Mouse (Mus musculus) left cerebral cortex, postnatal 10 days (tissue): Measurements from ENCODE around the gene Bmp2k. TPM values are rescaled to one million over a fixed set of nuclear protein-coding genes. Genes with fewer than 3 reads are reported as not detected.

ENCODE experiments used
- DNase-seq, 2 experiments: peaks; one replicate each; pipeline ENCODE4 v3.0.0; 2021 to 2022; ENCODE audit warnings: low spot score in 2 of 2, mixed read lengths in 1 of 2; ENCODE audit errors: extremely low spot score in 1 of 2
- intact Hi-C: fragments of 180-260 bp; cut with DNase I; formaldehyde crosslinking; loops from one replicate; pipeline ENCODE4 v1.15.1; 2025
- total RNA-seq, 2 experiments: library from RNA; stranded (reverse); gene quantifications; 2 replicates each; pipeline ENCODE4 v1.2.3; 2021

The Bmp2k gene
- total RNA-seq: 10 to 100 TPM; 14.3 to 14.8 TPM

DNA sequence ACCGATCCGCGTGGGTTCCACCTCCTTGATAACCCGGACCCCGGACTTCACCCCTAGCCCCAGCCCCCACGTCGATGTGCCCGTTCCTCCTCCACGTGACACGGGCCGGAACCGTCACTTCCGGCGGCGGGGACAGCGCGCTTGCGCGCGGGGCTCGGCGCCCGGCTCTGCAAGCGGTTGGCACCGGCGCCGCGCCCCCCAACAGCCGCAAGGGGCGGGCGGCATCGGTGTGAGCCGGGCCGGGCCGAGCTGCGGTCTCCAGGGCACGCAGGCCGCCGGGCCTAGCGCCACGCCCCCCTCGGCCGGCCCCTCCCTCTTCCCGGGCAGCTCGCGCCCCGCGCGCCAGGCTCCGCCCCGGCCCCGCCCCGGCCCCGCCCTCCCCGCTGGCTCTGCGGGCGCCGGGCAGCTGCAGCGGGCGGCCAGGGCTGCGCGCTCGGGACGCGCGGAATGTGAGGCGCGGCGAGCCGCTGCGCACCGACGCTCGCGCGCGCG lies at the start of gene Bmp2k:
Gene Bmp2k (plus strand): TSS at position 380 of the 492 bp plus-strand sequence.
- intact Hi-C loops: no loop called here
- DNase-seq: peak; percentile 81 to 94

DNA sequence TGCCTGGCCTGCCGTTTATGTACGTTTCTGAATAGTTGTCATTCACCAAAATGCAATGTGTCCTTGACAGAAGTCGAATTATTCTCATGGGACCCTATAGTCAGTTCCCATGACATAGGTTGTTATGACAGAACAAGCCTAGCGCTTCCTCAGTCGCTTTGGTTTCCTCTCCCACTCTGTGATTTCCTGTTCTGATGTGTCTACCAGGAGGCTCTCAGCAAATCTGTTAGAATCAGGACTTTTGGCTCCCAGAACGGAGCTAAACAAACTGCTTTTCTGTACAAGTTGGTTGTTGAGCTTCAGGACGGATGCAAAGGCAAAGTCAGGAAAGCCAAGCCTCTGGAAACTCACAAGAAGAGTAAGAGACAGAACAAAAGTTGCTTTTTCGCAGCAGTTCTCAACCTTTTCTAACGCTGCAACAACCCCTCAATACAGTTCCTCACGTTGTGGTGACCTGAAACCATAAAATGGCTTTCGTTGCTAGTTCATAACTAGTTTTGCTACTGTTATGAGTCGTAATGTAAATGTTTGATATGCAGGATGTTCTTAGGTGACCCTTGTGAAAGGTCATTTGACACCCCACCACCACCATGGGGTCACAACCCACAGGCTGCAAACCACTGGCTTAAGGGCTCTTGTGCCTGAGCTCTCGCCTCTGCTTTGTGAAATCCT lies 48.5 kb upstream of the Bmp2k start:
- no peak for DNase-seq
- intact Hi-C loops: no loop called here

DNA sequence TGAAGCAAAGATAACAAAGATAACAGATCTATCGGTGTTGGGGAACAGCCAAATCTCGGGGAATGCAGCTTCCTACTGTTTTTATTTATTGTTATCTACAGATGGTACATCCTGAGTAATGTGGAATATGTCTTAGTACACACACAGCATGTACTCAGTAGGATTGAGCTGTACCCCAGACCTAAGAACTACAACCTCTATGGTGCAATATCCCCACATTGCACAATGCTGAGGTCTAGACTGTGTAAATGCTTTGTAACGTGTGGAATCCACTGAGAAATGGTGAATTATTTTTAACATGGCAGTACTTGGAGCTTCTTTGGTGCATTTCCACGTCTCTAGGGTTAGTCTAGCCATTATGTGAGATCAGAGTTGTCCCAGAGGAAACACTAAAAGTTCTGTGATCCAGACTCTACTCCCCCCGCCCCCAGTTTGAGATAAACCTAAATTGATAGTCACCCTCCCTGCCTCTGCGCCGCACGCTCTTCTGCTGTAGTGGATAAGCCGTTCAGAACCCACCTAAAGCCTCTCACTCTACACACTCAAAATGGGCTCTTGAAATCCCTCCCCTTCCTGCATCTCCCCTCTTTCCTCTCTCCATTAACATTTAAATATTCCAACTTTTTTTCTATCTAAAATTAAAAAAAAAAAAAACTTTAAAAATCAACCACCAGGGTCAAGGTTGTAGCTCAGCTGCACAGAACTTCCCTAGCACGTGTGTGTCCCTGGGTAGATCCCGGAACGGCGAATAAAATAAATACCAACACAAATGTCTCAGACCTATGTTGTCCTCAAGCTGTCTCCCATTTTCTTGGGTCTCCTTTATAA lies 47.4 kb upstream of the Bmp2k start:
- intact Hi-C loops: no loop called here
- DNase-seq: no peak

DNA sequence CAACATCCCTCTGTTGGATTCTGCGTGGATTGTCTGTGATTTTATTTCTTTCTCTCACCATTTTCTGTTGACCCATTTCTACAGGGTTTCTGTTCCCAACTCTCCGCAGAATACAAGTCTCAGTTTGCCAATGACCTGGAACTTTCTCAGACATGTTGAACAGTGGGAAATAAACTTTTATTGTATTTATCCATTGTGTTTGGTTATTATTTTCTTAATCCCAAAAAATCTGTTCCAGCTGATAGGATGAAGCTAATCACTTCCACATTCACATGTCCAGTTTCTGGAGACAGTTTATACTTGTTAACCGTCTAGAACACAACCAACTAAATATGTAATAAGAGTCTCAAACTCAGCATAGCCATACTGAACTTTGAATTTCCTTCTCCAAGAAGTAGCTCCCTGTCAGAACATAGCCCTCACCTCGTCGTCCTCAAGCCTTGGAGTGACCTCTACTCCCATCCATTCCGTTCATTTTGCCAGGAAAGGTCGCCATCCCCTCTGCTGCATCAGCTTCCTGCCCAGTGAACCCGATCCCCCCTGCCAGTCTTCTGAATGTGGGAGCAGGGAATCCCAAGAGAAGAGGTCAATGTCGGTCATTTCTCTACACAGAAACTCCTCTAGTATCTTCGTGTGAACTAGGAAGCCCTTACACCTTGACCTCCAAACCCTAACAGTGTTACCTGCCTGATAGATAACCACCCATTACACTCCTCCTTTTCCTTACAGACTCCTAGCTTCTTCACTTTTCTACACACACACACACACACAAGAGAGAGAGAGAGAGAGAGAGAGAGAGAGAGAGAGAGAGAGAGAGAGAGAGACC lies 46.6 kb upstream of the Bmp2k start:
- intact Hi-C loops: no loop called here
- DNase-seq: no peak

DNA sequence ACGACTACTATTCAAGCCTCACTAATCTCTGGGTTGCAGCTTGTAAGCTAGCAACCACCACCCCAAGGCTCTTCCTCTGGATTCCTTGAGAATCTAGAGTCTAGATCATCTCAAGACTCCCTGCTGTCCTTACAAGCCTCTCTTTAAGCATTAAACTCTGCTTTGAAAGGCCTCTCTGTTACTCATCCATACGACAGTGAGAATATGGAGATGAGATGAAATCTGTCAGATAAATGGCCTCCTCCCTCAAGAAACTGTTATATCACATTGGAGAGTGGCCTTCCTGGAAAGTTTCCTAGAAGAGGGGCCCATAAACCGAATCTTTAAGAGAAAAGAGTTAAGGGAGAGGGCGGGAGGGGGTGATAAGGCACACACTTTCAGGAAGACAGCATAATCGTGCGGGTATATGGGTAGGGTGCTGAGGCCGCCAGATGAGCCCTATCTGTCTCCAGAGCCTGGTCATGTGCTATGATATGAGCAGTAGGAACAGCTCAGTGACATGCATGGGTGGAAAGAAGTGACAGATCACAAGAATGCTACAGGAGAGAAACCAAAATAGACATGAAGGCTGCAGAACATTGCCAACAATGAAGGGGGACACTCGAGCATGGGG lies 45.9 kb upstream of the Bmp2k start:
- intact Hi-C loops: no loop called here

DNA sequence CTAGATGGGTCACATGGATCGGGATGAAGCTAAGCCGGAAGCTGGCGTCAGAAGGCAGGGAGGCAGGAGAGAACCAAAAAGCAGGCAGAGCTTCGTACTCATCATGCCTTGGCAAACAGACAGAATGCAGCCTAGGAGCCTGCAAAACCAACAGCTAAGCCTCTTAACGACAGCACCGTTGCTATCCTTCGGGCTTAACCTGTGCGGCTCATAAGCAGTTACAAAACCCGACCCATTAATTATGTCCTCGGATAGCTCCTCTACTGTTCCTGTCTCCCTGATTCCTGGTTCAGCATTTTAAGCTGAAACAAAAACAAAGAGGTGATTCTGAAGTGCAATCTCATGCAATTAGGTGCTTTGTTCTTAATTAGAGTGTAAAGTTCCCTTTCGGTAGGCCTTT lies 43.4 kb upstream of the Bmp2k start:
- intact Hi-C loops: no loop called here
- no peak for DNase-seq

More for the DNA sequence above, 45.9 kb upstream of the Bmp2k start:
- no peak for DNase-seq

DNA sequence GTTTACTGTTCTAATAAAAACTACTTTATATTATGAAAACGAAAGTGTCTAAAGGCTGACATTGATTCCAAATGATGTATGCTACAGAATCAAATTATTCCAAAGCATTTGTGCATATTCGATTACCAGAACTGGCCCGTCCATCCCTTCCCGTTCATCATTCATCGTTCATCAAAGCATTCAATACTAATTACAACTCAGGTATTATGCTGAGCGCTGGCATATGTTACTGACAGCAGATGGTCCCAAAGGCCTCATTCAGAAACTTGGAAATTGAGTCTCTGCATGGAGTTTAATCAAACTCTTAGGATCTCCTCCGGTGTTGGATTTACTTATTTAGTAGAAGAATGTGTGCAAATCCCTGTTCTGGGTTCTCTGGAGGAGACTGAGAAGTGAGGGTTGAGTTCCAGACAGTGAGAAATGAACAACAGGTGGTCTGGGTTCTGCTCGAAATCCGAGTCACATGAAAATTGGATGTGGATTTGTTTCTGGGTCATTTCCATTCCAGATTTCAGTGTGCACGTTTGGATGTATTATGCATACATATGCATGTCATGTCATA lies 42.9 kb upstream of the Bmp2k start:
- DNase-seq: no peak
- intact Hi-C loops: no loop called here

DNA sequence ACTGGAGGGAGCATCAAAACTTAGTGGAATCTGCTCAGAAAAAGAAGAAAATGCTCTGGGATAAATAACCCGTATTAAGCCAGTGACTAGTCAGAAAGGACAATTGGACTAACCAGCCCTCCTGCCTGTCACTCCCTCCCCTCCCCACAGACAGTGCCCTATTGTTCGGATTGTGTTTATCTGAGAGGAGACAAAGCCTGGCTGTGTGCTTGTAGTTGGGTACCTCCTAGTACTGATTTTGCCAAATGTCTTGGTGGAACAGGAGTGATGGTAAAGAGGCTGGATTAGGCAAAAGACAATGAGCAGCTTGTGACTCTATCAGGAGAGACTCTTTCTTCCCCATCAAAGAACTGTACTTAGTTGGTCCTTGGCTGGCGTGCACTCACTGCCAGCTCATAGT lies 40.6 kb upstream of the Bmp2k start:
- intact Hi-C loops: no loop called here
- no peak for DNase-seq

DNA sequence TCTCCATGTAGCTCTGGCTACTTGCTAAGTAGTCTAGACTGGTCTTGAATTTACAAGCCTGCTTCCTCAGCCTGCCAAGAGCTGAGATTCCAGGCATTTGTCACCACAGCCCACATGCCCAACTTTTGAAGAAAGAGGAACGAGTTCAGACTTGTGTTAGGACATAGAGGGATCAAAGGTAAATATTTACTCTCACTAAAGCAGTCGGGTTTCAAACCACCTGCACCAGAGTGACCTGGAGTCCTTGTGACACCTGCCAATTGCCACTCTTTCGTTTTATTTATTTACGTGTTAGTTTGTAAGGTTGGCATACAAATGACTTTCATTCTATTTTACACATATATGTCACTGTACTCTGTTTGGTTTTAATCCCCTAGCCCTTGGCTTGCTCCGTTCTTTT lies 36.4 kb upstream of the Bmp2k start:
- intact Hi-C loops: no loop called here
- no peak for DNase-seq

DNA sequence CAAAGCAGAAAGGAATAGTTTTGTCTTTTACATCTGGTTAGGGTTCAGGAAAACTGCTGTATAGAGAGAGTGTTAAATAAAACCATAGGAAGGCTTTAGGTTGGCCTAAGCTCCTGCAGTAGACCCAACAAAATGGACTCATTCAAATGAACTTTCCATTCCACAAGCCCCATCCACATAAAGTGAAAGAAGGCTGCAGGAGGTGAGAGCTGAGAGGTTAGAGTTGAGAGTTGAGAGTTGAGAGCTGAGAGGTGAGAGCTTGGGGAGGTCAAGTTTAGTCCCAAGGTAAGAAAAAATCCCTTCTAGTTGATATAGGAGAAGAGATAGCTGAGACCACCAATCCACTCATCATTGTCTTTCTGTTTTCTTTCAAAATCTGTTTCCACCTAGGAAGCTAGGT lies 35.6 kb upstream of the Bmp2k start:
- intact Hi-C loops: no loop called here
- no peak for DNase-seq

DNA sequence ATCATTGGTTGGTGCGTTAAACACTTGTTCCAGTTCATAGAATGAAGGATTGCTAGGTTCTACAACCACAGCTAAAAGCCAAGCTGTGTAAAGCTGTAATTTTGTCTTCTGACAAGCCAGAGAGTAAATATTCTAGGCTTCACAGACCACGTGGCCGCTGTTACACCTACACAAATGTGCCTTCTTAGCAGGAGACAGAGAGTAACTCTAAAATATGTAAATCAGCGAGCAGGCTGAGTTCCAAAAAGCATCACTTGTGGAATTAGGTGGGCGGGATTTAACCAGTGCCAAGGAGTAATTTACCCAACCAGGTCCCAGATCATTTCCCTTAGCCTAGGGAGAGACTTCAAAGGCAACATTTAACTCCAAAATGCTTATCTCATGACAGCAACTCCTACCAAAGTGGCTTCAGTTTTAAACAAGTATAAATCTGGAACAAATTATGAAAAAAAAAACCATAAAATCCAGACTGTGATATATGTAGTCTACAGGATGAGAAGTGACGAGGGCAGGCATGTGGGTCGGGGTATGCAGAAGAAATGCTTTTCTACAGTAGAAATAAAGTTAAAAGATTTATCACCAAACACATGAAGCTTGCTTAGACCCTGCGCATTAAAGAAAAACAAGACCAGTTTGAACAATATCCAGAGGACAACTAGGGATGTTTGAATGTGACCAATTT lies 35.1 kb upstream of the Bmp2k start:
- intact Hi-C loops: no loop called here
- peak in 1 of 2 experiments; percentile 55 for DNase-seq

DNA sequence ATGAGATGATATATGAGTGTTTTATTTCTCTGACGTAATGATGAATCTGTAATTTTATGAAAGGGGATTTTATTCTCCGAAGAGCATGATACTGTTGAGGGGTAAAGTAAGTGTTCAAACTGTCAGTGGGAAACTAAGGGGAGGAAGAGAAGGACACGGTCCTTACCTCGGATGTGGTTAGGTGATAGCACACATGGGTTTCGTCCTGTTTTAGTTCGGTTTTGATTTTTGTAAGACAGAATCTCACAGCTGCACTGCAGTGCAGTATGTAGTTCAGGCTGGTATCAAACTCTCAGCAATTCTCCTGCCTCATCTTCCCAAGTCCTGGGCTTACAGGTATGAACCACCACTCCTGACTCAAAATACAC lies 34.6 kb upstream of the Bmp2k start:
- intact Hi-C loops: no loop called here
- DNase-seq: no peak

DNA sequence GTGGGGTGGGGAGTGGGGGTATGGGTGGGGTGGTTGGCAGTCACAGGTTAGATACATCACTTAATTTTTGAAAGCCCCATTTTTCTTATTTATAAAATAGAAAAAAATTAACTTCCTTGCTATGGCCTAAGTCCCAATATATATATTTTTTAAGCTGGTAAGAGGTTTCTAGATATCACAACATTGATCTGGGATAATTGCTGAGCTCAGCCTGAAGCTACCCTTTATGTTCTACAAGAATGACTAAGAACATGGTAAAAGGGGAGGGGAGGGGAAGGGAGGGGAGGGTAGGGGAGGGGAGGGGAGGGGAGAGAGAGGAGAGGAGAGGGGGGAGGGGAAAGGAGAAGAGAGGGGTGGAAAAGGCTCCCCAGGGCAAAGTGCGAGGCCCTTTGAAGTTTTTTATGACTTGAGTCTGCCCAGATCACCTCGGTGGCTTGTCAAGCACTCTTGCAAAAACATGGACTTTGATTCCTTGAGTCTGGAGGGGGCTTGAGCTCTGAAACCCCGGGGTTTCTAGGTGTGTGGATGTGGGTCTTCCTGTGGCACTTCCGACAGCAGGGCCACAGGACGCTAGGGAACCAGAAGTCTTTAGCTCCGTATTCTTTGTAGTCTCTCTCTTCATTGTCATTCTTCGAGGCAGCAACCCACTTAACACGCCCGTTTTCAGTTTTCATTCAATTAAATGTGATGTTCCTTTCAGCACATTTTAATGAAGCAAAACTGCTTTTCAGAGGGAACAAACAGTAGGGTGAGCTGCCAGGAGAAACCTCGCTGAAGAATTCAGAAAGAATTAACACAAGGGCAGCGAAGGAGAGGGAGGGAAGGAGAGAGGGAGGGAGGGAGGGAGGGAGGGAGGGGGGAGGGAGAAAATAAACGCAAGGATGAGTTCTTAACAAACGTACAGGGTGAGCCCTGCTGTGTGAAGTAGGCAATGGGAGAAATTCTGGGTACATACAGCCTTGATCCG lies 33.1 kb upstream of the Bmp2k start:
- DNase-seq: peak in 1 of 2 experiments; percentile 13
- intact Hi-C loops: no loop called here

DNA sequence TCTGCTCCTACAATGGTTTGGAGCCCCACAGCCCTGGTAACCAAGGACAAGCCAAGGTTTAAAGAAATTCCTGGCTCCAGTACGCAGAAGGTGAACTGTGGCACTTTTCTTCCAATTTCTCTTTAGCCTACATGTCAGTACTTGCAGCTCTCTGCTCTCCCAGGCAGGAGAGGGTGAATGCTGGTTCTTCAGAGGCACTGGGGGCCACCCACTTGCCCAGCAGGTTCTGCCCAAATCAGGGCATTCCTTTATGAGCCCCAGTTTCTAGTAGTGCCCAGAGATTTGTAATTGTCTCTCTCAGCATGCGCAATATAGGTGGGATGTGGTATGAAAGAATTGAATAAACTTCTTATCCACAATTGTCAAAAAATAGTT lies 32.5 kb upstream of the Bmp2k start:
- intact Hi-C loops: no loop called here
- no peak for DNase-seq

DNA sequence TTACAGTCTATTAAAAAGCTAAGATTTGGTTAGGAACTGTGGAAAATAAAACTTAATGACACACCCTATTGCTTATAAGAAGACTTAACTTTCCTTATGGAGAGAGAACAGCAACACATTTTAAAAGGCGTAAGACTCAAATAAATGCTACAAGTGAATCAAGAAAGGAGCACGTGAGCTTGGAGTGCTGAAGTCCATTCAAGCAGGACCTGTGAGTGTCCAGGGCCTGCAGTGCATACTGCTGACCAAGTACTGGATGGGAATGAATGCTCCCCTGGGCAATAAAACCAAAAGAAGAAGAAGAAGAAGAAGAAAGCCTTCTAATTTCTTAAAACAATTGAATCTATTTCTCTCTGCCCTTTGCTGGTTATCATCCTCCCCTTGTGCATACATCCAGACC lies 32.0 kb upstream of the Bmp2k start:
- intact Hi-C loops: no loop called here
- no peak for DNase-seq

DNA sequence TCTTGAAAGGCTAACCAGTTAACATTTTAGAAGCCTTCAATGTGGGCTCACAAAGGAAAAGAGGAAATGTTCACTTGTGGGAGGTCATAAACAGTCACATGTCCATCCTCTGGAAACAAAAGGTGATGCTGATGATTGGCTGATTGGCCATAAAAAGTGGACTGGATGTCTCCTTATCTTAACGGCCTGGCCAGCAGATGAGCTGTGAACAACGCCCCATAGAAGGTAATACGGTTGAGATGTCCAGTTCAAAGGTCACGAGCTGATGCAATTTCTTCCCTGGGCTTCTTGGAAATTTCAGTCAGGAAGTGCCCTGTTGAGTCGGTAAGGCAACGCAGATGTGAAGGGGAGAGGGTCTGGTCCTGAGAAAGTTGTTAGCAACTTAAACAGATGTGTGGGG lies 28.9 kb upstream of the Bmp2k start:
- intact Hi-C loops: no loop called here
- no peak for DNase-seq

DNA sequence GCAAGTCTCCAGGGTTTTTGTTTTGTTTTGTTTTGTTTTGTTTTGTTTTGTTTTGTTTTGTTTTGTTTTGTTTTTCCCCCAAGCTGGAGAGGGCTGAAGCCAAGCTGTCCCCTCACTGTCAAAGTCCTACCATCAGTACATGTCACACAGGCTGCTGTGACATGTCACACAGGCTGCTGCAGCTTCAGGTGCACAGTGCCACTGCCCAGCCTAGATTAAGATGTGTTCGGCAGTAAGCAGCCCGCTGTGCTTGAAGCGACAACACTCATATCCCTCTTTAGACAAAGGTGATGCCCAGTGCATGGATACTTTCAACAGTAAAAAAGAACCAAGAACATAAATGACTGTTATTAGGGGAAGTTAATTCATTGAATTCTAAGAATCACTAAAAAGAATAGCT lies 28.5 kb upstream of the Bmp2k start:
- no peak for DNase-seq
- intact Hi-C loops: no loop called here
